Mouse (Mus musculus): ENCODE data around the gene Ctnna3.

GRCm38 (mm10) chr10:63810043-63810617 lies 380.2 kb downstream of the Ctnna3 start:
- TF ChIP-seq POLR2A (IDR thresholded peaks at IDR 0.05; ENCODE audit: borderline replicate concordance, insufficient read depth, low read length) (no peak), CTCF (IDR thresholded peaks at IDR 0.05; ENCODE audit: borderline replicate concordance, insufficient read depth, low read depth, low read length) (no peak)
